21 mouse cellular contexts compared by ENCODE assay signal in the genomic region with DNA sequence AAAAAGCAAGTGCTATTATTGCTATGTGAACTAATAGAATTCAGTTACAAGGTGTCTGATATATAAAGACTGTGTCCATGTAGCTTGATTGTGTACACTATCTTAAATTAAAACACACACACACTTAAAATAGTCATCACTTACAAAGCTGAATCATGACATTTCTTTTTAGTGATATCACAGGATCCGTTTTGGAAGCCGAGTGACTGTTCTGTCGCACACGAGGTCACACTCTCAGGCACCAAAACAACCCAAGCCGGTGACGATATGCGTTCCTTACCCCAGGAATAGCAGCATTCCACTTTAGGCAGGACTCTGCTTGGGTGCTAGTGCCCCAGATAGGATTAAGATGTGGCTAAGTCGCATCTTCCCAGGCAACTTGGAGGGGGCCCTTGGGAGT. TPM values are rescaled to one million over a fixed set of nuclear protein-coding genes. Genes with fewer than 3 reads are reported as not detected.
DNase-seq lines count a peak whose midpoint lies in the region; ATAC-seq and TF ChIP-seq lines count a peak whose summit lies in the region.
"Had no signal": no experiment of that assay in that cellular context is flagged by ENCODE, and none has a peak within 500 bp of the region (broad histone marks: within the 10 kb centered on the region; RNA-seq: fewer than 3 reads in every experiment).

No protein-coding gene starts in this region.

- no peaks in the 10 kb centered on the region for H3K36me3 ChIP-seq in heart, adult 2 months (ENCODE audit: control insufficient read depth, insufficient read depth, low read length)
- H3K36me3 ChIP-seq in heart, embryonic 12.5 days = no peaks in the 10 kb centered on the region
- H3K36me3 ChIP-seq in heart, embryonic 15.5 days = no peaks in the 10 kb centered on the region
- H3K36me3 ChIP-seq: embryonic facial prominence, embryonic 12.5 days; forebrain, embryonic 15.5 days; hindbrain, embryonic 10.5 days; intestine, embryonic 15.5 days had no signal

- H3K27me3 ChIP-seq in heart, adult 2 months (ENCODE audit: control insufficient read depth, insufficient read depth, low read length) = no peaks in the 10 kb centered on the region
- H3K27me3 ChIP-seq in heart, embryonic 12.5 days (replicated peaks) = no peaks in the 10 kb centered on the region
- H3K27me3 ChIP-seq in heart, embryonic 15.5 days = no peaks in the 10 kb centered on the region
- H3K27me3 ChIP-seq: embryonic facial prominence, embryonic 12.5 days; forebrain, embryonic 15.5 days; intestine, embryonic 15.5 days; Patski had no signal

- H3K79me2 ChIP-seq in heart, adult 2 months (replicated peaks; ENCODE audit: control insufficient read depth, insufficient read depth, low read length) = no peaks in the 10 kb centered on the region

- peaks cover 2% of the 10 kb centered on the region; the same call in 1 of the 2 replicates for H3K4me1 ChIP-seq in heart, adult 2 months (ENCODE audit: control insufficient read depth, insufficient read depth, low read length)
- H3K4me1 ChIP-seq in heart, embryonic 12.5 days (replicated peaks) = peaks cover 43% of the 10 kb centered on the region
- peaks cover 31% of the 10 kb centered on the region for H3K4me1 ChIP-seq in heart, embryonic 15.5 days (replicated peaks)

- H3K4me2 ChIP-seq in heart, embryonic 12.5 days = no peak overlapping the region
- no peak overlapping the region for H3K4me2 ChIP-seq in heart, embryonic 15.5 days
- H3K4me2 ChIP-seq: embryonic facial prominence, embryonic 12.5 days; forebrain, embryonic 15.5 days; hindbrain, embryonic 14.5 days; intestine, embryonic 15.5 days had no signal

- H3K4me3 ChIP-seq in heart, adult 2 months = no peak overlapping the region
- H3K4me3 ChIP-seq in heart, embryonic 12.5 days = no peak overlapping the region
- H3K4me3 ChIP-seq in heart, embryonic 15.5 days = no peak overlapping the region
- H3K4me3 ChIP-seq: embryonic facial prominence, embryonic 12.5 days; forebrain, embryonic 15.5 days; hindbrain, embryonic 10.5 days; intestine, embryonic 15.5 days had no signal

- DNase-seq in heart, adult 2 months = peak in 1 of 2 experiments; percentile 55
- no peak for DNase-seq in heart, adult 11 months
- DNase-seq in heart, postnatal 4 days = peak; percentile 55
- no peak for DNase-seq in urinary bladder, postnatal 25 days (ENCODE audit: low spot score)
- no peak for DNase-seq in kidney, adult 18-20 months
- DNase-seq: adrenal gland, postnatal 14 days; cerebellum, adult 11-12 months; cerebellum, adult 9-10 months; cerebellum, postnatal 25 days; gastrocnemius, postnatal 10 days; kidney, adult 8-10 months had no signal

- peak overlapping the region; percentile 66 for H3K27ac ChIP-seq in heart, adult 2 months
- H3K27ac ChIP-seq in heart, embryonic 12.5 days (ENCODE audit: poor library complexity, severe bottlenecking) = peak overlapping the region; percentile 54; the same call in 1 of the 2 replicates
- H3K27ac ChIP-seq in heart, embryonic 15.5 days = peak overlapping the region; percentile 69
- H3K27ac ChIP-seq: embryonic facial prominence, embryonic 12.5 days; forebrain, embryonic 15.5 days; hindbrain, embryonic 10.5 days; hindbrain, embryonic 14.5 days; intestine, embryonic 15.5 days had no signal

- intact Hi-C loops in heart, adult 2 months (cut with DNase I) = loop anchor here (5.0 kb wide), 2 partner anchors 36 to 49 kb away; a partner anchor contains a TSS

- TF ChIP-seq POLR2A in heart, adult 2 months (IDR thresholded peaks at IDR 0.05; ENCODE audit: insufficient read depth, low read depth, low read length) = no peak

- no peak for TF ChIP-seq CTCF in heart, adult 2 months (IDR thresholded peaks at IDR 0.05)

- ATAC-seq in heart, embryonic 12.5 days (ENCODE audit: insufficient number of reproducible peaks, low FRiP score) = no peak
- ATAC-seq in heart, embryonic 15.5 days (replicated peaks; ENCODE audit: insufficient number of reproducible peaks, insufficient read depth, low FRiP score, low read depth) = peak; percentile 62; the same call in 1 of the 2 replicates
- ATAC-seq: activated CD4-positive, CD25-positive, alpha-beta regulatory T cell, adult 4 months; forebrain, embryonic 15.5 days; intestine, embryonic 15.5 days; Patski had no signal

- 0 out of 2 replicates have a peak, but pooled peaks cover 3% of the 10 kb centered on the region for H3K9me3 ChIP-seq in heart, embryonic 12.5 days (replicated peaks)
- no peaks in the 10 kb centered on the region for H3K9me3 ChIP-seq in heart, embryonic 15.5 days (replicated peaks)
- H3K9me3 ChIP-seq: forebrain, embryonic 15.5 days; hindbrain, embryonic 10.5 days; intestine, embryonic 15.5 days had no signal

- TF ChIP-seq EP300 in heart, adult 2 months (IDR thresholded peaks at IDR 0.05; ENCODE audit: insufficient read depth, low read depth, low read length) = peak; percentile 44; the same call in 1 of the 2 replicates

- H3K9ac ChIP-seq in heart, adult 2 months (ENCODE audit: low read depth, low read length) = no peak overlapping the region
- H3K9ac ChIP-seq in heart, embryonic 12.5 days = no peak overlapping the region
- H3K9ac ChIP-seq in heart, embryonic 15.5 days = no peak overlapping the region
- H3K9ac ChIP-seq: embryonic facial prominence, embryonic 12.5 days; forebrain, embryonic 15.5 days; hindbrain, embryonic 14.5 days; intestine, embryonic 15.5 days had no signal

- WGBS in heart, adult 2 months = 51% methylated on average over 8 of the region's 8 CpGs
- 28% methylated on average over 8 of the region's 8 CpGs for WGBS in heart, embryonic 12.5 days
- 42% methylated on average over 8 of the region's 8 CpGs for WGBS in heart, embryonic 15.5 days

RNA-seq across cellular contexts. Expression of a gene that starts 37.5 kb away (rescaled TPM):
- total RNA-seq in heart, adult 2 months (2021) = 1 to 10 TPM; 3.9 to 4.2 TPM
- polyA plus RNA-seq in heart, adult 2 months (2012; rRNA removed) = 2.4 and 4.7 TPM in 2 replicates
- polyA plus RNA-seq in heart, embryonic 12.5 days (2016; fragmentation: Nextera tagmentation; extraction: Ambion mirVana) = 7.0 and 8.6 TPM in 2 replicates
- polyA plus RNA-seq in heart, embryonic 15.5 days (2015; fragmentation: Nextera tagmentation; extraction: Ambion mirVana) = 5.0 and 5.4 TPM in 2 replicates
- 10 to 100 TPM; 23.9 to 24.5 TPM for total RNA-seq in heart, postnatal 4 days (2021)
- total RNA-seq: CH12.LX had no signal
